Mouse (Mus musculus): Measurements from ENCODE around the gene Eml2.

The Eml2 gene

GRCm38 (mm10) chr7:19202065-19202850, 26.0 kb downstream of the Eml2 start:
- no peak for DNase-seq (ENCODE audit: low spot score in 2 of 2)

GRCm38 (mm10) chr7:19208201-19208910, 32.1 kb downstream of the Eml2 start:
- DNase-seq (ENCODE audit: low spot score in 2 of 2), result no peak

GRCm38 (mm10) chr7:19208944-19209472, 32.8 kb downstream of the Eml2 start:
- peak in 1 of 2 experiments; percentile 67 for DNase-seq (ENCODE audit: low spot score in 2 of 2)

GRCm38 (mm10) chr7:19209494-19209893, 33.3 kb downstream of the Eml2 start:
- no peak for DNase-seq (ENCODE audit: low spot score in 2 of 2)

- DNase-seq (ENCODE audit: low spot score in 2 of 2), result no peak
Measured at GRCm38 (mm10) chr7:19210010-19210409, 33.8 kb downstream of the Eml2 start.

GRCm38 (mm10) chr7:19211041-19211675, 34.9 kb downstream of the Eml2 start:
- no peak for DNase-seq (ENCODE audit: low spot score in 2 of 2)

GRCm38 (mm10) chr7:19211996-19212755, 36.0 kb downstream of the Eml2 start, which contains the start of gene Gpr4:
Gene Gpr4 (plus strand): TSS chr7:19212538.
- DNase-seq (ENCODE audit: low spot score in 2 of 2), result no peak

- DNase-seq (ENCODE audit: low spot score in 2 of 2), result no peak
Measured at GRCm38 (mm10) chr7:19213385-19213784, 37.2 kb downstream of the Eml2 start.

- no peak for DNase-seq (ENCODE audit: low spot score in 2 of 2)
Measured at GRCm38 (mm10) chr7:19214369-19214768, 38.1 kb downstream of the Eml2 start.

- DNase-seq (ENCODE audit: low spot score in 2 of 2), result no peak
Measured at GRCm38 (mm10) chr7:19214940-19215339, 38.7 kb downstream of the Eml2 start.

- DNase-seq (ENCODE audit: low spot score in 2 of 2), result no peak
Measured at GRCm38 (mm10) chr7:19217492-19217891, 41.3 kb downstream of the Eml2 start.

GRCm38 (mm10) chr7:19217944-19218343, 41.7 kb downstream of the Eml2 start:
- DNase-seq (ENCODE audit: low spot score in 2 of 2), result no peak

GRCm38 (mm10) chr7:19220061-19220460, 43.8 kb downstream of the Eml2 start:
- DNase-seq (ENCODE audit: low spot score in 2 of 2), result no peak

- no peak for DNase-seq (ENCODE audit: low spot score in 2 of 2)
Measured at GRCm38 (mm10) chr7:19222189-19222588, 46.0 kb downstream of the Eml2 start.

GRCm38 (mm10) chr7:19222875-19223274, 46.7 kb downstream of the Eml2 start:
- no peak for DNase-seq (ENCODE audit: low spot score in 2 of 2)

GRCm38 (mm10) chr7:19224933-19225332, 48.7 kb downstream of the Eml2 start:
- no peak for DNase-seq (ENCODE audit: low spot score in 2 of 2)

GRCm38 (mm10) chr7:19226817-19227797, 50.9 kb downstream of the Eml2 start:
- peak; percentile 74 to 75 for DNase-seq (ENCODE audit: low spot score in 2 of 2)

GRCm38 (mm10) chr7:19227883-19228792, 51.9 kb downstream of the Eml2 start, which contains the start of gene Opa3:
Gene Opa3 (plus strand): TSS chr7:19228334.
- DNase-seq (ENCODE audit: low spot score in 2 of 2), result peak; percentile 100

- DNase-seq (ENCODE audit: low spot score in 2 of 2), result no peak
Measured at GRCm38 (mm10) chr7:19228793-19229148, 52.5 kb downstream of the Eml2 start.
